Mouse (Mus musculus): ENCODE results near the gene Hist1h2af. TPM values are rescaled to one million over a fixed set of nuclear protein-coding genes. Genes with fewer than 3 reads are reported as not detected.
"Not testable (repeated sequence)": the region's sequence is repeated elsewhere in the genome, so short reads cannot be mapped to it uniquely, and the experiment has no call there.

The Hist1h2af gene
- polyA plus RNA-seq (2014; fragmentation: Nextera tagmentation; extraction: Ambion mirVana), result 1.4 and 2.3 TPM in 2 replicates

DNA sequence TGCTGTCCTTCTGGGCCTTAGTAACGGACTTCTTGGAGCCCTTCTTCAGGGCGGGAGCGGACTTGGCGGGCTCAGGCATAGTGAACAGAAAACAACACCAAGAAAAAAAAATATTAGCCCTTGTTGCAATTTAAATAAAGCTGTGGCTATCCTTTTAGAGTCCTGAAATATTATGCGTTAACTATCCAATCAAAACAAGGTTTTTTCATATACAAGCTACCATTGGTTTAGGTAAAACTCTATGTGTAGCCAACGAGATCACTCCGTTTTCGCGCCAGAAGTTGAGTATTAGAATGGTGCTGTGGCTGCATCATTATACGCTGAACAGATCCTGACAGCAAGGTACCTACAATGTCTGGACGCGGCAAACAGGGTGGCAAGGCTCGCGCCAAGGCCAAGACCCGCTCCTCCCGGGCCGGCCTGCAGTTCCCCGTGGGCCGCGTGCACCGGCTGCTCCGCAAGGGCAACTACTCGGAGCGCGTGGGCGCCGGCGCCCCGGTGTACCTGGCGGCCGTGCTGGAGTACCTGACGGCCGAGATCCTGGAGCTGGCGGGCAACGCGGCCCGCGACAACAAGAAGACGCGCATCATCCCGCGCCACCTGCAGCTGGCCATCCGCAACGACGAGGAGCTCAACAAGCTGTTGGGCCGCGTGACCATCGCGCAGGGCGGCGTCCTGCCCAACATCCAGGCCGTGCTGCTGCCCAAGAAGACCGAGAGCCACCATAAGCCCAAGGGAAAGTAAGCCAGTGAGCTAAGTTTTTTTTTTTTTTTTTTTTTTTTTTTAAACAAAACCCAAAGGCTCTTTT is at the start of gene Hist1h2af:
Hist1h2af (plus strand) TSS at position 347 of the 808 bp plus-strand sequence.
- not testable (repeated sequence) for H3K27me3 ChIP-seq (ENCODE audit: control insufficient read depth, insufficient read depth, low read length); H3K36me3 ChIP-seq (ENCODE audit: control insufficient read depth, insufficient read depth, low read length); H3K9me3 ChIP-seq (replicated peaks; ENCODE audit: control insufficient read depth, low read length)
- ATAC-seq (replicated peaks; ENCODE audit: insufficient number of reproducible peaks, low FRiP score, low TSS enrichment), result peak; percentile 50
- WGBS (ENCODE audit: insufficient replicate concordance), result under 1% methylated on average over 28 of the region's 53 CpGs
- Histone ChIP-seq H3K4me3 (ENCODE audit: low read depth, low read length) (peak within 1 kb of the TSS; percentile 57), H3K9ac (ENCODE audit: low read depth, low read length) (peak within 1 kb of the TSS; percentile 90), H3K4me1 (ENCODE audit: control insufficient read depth, insufficient read depth, low read length) (peaks cover 15% of the 10 kb centered on the region), H3K27ac (ENCODE audit: low read depth, low read length) (peak within 1 kb of the TSS; percentile 98), H3K4me2 (peak within 1 kb of the TSS; percentile 65)

DNA sequence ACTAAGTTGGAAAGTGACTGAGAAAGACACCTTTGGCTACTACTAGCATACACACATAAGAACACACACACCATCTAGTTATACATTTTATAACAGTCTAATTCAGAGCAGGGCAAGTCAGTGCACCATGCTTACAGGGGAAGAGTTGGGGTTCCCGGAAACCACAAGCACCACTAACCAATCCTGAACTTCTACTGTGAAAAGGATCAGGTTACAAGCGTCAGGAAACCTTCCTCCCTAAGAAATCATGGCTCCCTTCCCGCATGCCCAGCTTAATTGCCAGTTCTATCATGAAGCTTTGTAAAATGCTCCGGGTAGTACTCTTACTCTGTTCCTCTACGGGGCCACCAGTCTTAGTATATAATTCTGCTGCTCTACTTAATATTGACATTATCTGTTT is 48.4 kb upstream of the Hist1h2af start:
- Histone ChIP-seq H3K9me3 (replicated peaks; ENCODE audit: control insufficient read depth, low read length) (no peaks in the 10 kb centered on the region), H3K4me3 (ENCODE audit: low read depth, low read length) (no peak overlapping the region), H3K36me3 (ENCODE audit: control insufficient read depth, insufficient read depth, low read length) (no peaks in the 10 kb centered on the region), H3K27me3 (ENCODE audit: control insufficient read depth, insufficient read depth, low read length) (no peaks in the 10 kb centered on the region), H3K27ac (ENCODE audit: low read depth, low read length) (no peak overlapping the region), H3K4me2 (no peak overlapping the region), H3K9ac (ENCODE audit: low read depth, low read length) (no peak overlapping the region), H3K4me1 (ENCODE audit: control insufficient read depth, insufficient read depth, low read length) (no peaks in the 10 kb centered on the region)
- no peak for ATAC-seq (replicated peaks; ENCODE audit: insufficient number of reproducible peaks, low FRiP score, low TSS enrichment)
- 47% methylated on average over 5 of the region's 5 CpGs for WGBS (ENCODE audit: insufficient replicate concordance)

DNA sequence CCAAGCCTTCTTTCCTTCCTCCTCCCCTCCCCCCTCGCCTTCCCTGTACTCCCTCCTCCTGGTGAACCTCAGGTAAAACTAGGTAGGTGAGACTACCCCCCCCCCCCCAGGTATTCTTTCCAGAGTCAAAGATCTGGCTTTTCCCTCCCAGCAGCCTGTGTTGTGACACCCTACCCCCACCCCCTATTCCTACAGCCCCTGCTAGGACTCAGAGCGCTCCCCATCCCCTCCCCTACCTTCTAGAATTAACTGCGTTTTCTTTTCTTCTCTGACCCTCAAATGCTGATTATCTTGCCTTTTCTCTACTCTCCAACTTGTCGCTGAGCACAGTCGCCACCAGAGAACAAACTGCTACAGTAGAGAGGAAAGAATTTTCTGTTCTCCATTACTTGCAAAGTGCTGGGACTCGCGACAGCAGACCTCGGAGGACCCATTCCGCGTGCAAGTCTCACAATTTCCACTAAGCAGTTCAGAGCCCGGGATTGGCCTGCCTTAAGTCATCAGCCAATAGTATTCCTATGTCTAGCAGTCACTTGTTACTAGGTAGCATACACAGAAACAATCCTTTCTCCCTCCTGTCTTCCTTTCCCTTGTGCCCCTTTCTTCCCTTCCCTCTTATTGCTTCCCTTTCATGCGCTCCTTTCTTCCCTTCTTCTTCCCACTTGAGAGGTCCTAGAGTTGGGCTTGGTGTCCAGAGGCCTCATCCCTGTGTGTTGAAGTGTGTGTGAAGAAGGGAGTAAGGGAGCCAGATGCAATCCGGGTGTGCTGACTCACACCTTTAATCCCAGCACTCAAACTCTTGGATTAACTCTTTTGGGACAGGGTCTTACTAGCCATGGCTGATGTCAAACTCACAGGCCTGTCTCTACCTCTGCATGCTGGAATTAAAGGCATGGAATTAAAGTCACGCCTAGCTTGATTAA is 45.0 kb upstream of the Hist1h2af start, which contains the start of gene Btn2a2:
Btn2a2 (minus strand) TSS at position 458 of the 923 bp plus-strand sequence.
- Histone ChIP-seq H3K9ac (ENCODE audit: low read depth, low read length) (peak within 1 kb of the TSS; percentile 56), H3K4me3 (ENCODE audit: low read depth, low read length) (peak within 1 kb of the TSS; percentile 38), H3K4me1 (ENCODE audit: control insufficient read depth, insufficient read depth, low read length) (peaks cover 6% of the 10 kb centered on the region; the same call in 1 of the 2 replicates), H3K27ac (ENCODE audit: low read depth, low read length) (no peak within 1 kb of the TSS), H3K36me3 (ENCODE audit: control insufficient read depth, insufficient read depth, low read length) (no peaks in the 10 kb centered on the region), H3K9me3 (replicated peaks; ENCODE audit: control insufficient read depth, low read length) (no peaks in the 10 kb centered on the region), H3K27me3 (ENCODE audit: control insufficient read depth, insufficient read depth, low read length) (no peaks in the 10 kb centered on the region), H3K4me2 (peak within 1 kb of the TSS; percentile 73)
- 4% methylated on average over 13 of the region's 14 CpGs for WGBS (ENCODE audit: insufficient replicate concordance)
- peak; percentile 82 for ATAC-seq (replicated peaks; ENCODE audit: insufficient number of reproducible peaks, low FRiP score, low TSS enrichment)

DNA sequence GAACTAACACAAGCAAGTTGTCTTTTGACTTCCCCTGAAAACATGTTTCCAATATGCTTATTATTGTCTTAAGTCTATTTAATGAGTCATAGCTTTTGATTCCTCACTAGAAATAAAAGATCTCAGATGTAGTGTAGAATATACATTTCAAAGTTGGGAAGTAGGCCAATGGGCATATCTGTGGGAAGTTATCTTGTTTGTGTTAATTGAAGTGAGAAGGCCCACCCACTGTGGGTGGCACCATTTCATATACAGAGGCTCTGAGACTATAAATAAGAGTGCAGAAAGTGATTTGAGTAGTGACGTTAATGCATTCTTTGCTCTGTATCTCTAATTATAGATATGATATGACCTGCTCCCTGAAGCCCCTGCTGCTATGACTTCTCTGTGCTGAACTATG is 42.8 kb upstream of the Hist1h2af start:
- Histone ChIP-seq H3K4me2 (no peak overlapping the region), H3K4me1 (ENCODE audit: control insufficient read depth, insufficient read depth, low read length) (peaks cover 6% of the 10 kb centered on the region; the same call in 1 of the 2 replicates), H3K4me3 (ENCODE audit: low read depth, low read length) (no peak overlapping the region), H3K9ac (ENCODE audit: low read depth, low read length) (no peak overlapping the region), H3K27ac (ENCODE audit: low read depth, low read length) (no peak overlapping the region), H3K36me3 (ENCODE audit: control insufficient read depth, insufficient read depth, low read length) (no peaks in the 10 kb centered on the region), H3K27me3 (ENCODE audit: control insufficient read depth, insufficient read depth, low read length) (no peaks in the 10 kb centered on the region), H3K9me3 (replicated peaks; ENCODE audit: control insufficient read depth, low read length) (no peaks in the 10 kb centered on the region)
- WGBS (ENCODE audit: insufficient replicate concordance), result 8% methylated on average over 1 of the region's 1 CpGs
- no peak for ATAC-seq (replicated peaks; ENCODE audit: insufficient number of reproducible peaks, low FRiP score, low TSS enrichment)

DNA sequence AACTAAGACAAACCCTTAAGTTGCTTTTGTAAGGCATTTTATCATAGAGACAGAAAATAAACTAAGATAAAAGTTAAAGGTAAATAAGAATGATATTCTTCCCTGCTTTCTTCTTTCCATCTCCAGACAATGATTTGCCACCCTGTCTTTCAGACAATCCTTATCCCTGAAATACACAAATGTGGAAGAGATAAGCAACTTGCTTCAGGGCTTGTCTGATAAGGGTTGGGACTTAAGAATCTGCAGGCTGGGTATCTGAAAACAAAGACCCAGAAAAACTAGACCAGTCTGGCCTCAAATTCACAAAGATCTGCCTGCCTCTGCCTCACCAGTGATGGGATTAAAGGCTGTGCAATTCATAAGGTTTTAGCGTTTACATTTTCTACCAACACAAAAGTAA is 42.4 kb upstream of the Hist1h2af start:
- H3K4me1 ChIP-seq (ENCODE audit: control insufficient read depth, insufficient read depth, low read length), result peaks cover 6% of the 10 kb centered on the region; the same call in 1 of the 2 replicates
- WGBS (ENCODE audit: insufficient replicate concordance), result 10% methylated on average over 1 of the region's 1 CpGs
- no peak overlapping the region for H3K4me2 ChIP-seq
- H3K4me3 ChIP-seq (ENCODE audit: low read depth, low read length), result no peak overlapping the region
- no peak for ATAC-seq (replicated peaks; ENCODE audit: insufficient number of reproducible peaks, low FRiP score, low TSS enrichment)
- no peak overlapping the region for H3K27ac ChIP-seq (ENCODE audit: low read depth, low read length)
- H3K27me3 ChIP-seq (ENCODE audit: control insufficient read depth, insufficient read depth, low read length), result no peaks in the 10 kb centered on the region
- H3K9ac ChIP-seq (ENCODE audit: low read depth, low read length), result no peak overlapping the region
- no peaks in the 10 kb centered on the region for H3K9me3 ChIP-seq (replicated peaks; ENCODE audit: control insufficient read depth, low read length)
- H3K36me3 ChIP-seq (ENCODE audit: control insufficient read depth, insufficient read depth, low read length), result no peaks in the 10 kb centered on the region

DNA sequence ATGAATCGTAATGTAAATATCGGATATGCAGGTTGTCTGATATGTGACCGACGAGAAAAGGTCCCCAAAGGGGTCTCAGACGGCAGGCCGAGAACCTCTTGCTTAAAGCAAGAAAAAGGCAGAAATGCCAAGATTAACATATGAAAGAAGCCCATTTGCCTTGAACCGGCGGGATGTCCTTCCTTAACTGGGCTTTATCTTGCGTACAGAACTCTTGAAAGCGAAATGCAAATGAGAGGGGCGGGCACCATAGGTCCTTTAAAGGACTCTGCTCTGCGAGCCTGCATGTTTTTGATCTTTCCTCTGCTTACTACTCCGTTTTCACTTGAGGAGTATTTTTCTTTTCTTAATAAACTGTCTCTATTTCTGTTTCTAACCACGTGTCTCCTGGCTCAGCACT is 41.7 kb upstream of the Hist1h2af start:
- Histone ChIP-seq H3K9ac (ENCODE audit: low read depth, low read length) (peak overlapping the region; percentile 52; the same call in 1 of the 2 replicates), H3K4me2 (peak overlapping the region; percentile 63), H3K4me1 (ENCODE audit: control insufficient read depth, insufficient read depth, low read length) (peaks cover 6% of the 10 kb centered on the region; the same call in 1 of the 2 replicates), H3K36me3 (ENCODE audit: control insufficient read depth, insufficient read depth, low read length) (no peaks in the 10 kb centered on the region), H3K27me3 (ENCODE audit: control insufficient read depth, insufficient read depth, low read length) (no peaks in the 10 kb centered on the region), H3K4me3 (ENCODE audit: low read depth, low read length) (peak overlapping the region; percentile 44), H3K27ac (ENCODE audit: low read depth, low read length) (no peak overlapping the region), H3K9me3 (replicated peaks; ENCODE audit: control insufficient read depth, low read length) (no peaks in the 10 kb centered on the region)
- no peak for ATAC-seq (replicated peaks; ENCODE audit: insufficient number of reproducible peaks, low FRiP score, low TSS enrichment)
- 5% methylated on average over 14 of the region's 14 CpGs for WGBS (ENCODE audit: insufficient replicate concordance)

DNA sequence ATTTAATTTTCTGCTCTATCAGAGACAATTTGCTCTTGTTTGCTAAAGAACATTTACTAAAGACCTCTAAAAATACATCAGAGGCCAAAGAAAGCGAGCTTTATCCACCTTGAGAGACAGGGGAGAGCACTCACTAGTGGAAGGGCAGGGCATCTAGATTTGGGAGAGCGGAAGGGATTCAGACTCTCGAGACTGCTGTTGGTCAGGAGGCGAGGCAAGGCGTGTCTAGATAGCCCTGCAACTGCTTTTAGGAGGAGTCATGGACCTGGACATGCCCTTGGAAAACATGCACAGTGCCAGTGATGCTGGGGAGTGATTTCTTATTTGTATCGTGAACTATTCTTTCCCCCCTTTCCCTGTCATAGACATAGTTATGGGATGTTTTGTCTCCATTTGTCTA is 38.2 kb upstream of the Hist1h2af start:
- Histone ChIP-seq H3K4me3 (ENCODE audit: low read depth, low read length) (no peak overlapping the region), H3K4me1 (ENCODE audit: control insufficient read depth, insufficient read depth, low read length) (peaks cover 6% of the 10 kb centered on the region; the same call in 1 of the 2 replicates), H3K36me3 (ENCODE audit: control insufficient read depth, insufficient read depth, low read length) (no peaks in the 10 kb centered on the region), H3K27ac (ENCODE audit: low read depth, low read length) (no peak overlapping the region), H3K9ac (ENCODE audit: low read depth, low read length) (no peak overlapping the region), H3K27me3 (ENCODE audit: control insufficient read depth, insufficient read depth, low read length) (no peaks in the 10 kb centered on the region), H3K4me2 (no peak overlapping the region), H3K9me3 (replicated peaks; ENCODE audit: control insufficient read depth, low read length) (no peaks in the 10 kb centered on the region)
- 69% methylated on average over 6 of the region's 6 CpGs for WGBS (ENCODE audit: insufficient replicate concordance)
- no peak for ATAC-seq (replicated peaks; ENCODE audit: insufficient number of reproducible peaks, low FRiP score, low TSS enrichment)

DNA sequence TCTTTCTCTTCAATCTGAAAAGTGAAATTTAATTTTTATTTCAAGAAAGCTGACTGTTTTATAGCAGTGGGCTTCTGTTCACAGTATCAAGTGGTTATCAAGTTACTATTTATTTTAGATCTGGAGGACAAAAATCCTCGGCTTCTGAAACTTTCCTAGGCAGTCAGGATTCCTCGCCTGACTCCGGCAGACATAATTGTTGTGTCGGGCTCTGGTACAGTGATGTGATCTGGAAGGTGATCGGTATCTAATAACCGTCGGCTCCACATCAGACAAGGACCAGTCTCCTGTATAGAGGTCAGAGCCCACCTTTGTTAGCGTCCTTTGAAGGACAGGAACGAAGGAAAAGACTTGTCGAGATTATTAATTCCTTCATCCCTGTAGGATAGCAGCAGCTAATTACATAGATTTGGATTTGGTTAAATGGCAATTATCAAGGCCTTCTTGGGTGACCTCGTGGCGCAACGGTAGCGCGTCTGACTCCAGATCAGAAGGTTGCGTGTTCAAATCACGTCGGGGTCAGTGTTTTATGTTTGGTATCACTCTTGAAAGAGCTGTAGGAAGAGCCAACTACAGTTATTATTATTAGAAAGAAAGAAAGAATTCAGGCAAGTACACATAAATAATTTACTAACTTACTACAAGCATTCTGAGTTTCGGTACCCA is 35.9 kb upstream of the Hist1h2af start:
- Histone ChIP-seq H3K36me3 (ENCODE audit: control insufficient read depth, insufficient read depth, low read length) (no peaks in the 10 kb centered on the region), H3K9ac (ENCODE audit: low read depth, low read length) (peak overlapping the region; percentile 47), H3K27ac (ENCODE audit: low read depth, low read length) (0 out of 2 replicates have a peak overlapping the region, but pooled peaks have one; percentile 47), H3K4me1 (ENCODE audit: control insufficient read depth, insufficient read depth, low read length) (peaks cover 4% of the 10 kb centered on the region), H3K4me3 (ENCODE audit: low read depth, low read length) (peak overlapping the region; percentile 44), H3K27me3 (ENCODE audit: control insufficient read depth, insufficient read depth, low read length) (no peaks in the 10 kb centered on the region), H3K4me2 (peak overlapping the region; percentile 68), H3K9me3 (replicated peaks; ENCODE audit: control insufficient read depth, low read length) (no peaks in the 10 kb centered on the region)
- 2% methylated on average over 19 of the region's 19 CpGs for WGBS (ENCODE audit: insufficient replicate concordance)
- no peak for ATAC-seq (replicated peaks; ENCODE audit: insufficient number of reproducible peaks, low FRiP score, low TSS enrichment)
